Mouse (Mus musculus) heart, adult 2 months (tissue): Measurements from ENCODE around the gene Cbr1.

Experiments used
- CTCF ChIP-seq: fragments of 200-600 bp; IDR thresholded peaks from 2 replicates; pipeline ENCODE4 v1.8.1; 2022; ENCODE audit warnings: antibody characterized with exemption, mild to moderate bottlenecking, moderate library complexity
- EP300 ChIP-seq: fragments of 200-500 bp; IDR thresholded peaks from 2 replicates; pipeline ENCODE4 v1.6.1; 2011; ENCODE audit warnings: low read depth, low read length, control low read depth; ENCODE audit not compliant: insufficient read depth

GRCm38 (mm10) chr16:93644006-93644405, 38.4 kb downstream of the Cbr1 start:
- TF ChIP-seq EP300, result no peak
- no peak for TF ChIP-seq CTCF
